Mouse (Mus musculus) cortical plate, adult 2 months (tissue): ENCODE results near the gene Asic2.

Source experiments
- CTCF ChIP-seq: fragments of 200-500 bp; IDR thresholded peaks from 2 replicates; pipeline ENCODE4 v1.5.1; 2011; ENCODE audit warnings: mild to moderate bottlenecking, control low read depth, low read length; ENCODE audit not compliant: insufficient read depth; ENCODE audit errors: extremely low read depth
- POLR2A ChIP-seq: fragments of 200-500 bp; IDR thresholded peaks from 2 replicates; pipeline ENCODE4 v1.6.1; 2011; ENCODE audit warnings: mild to moderate bottlenecking, low read length, control low read depth; ENCODE audit not compliant: insufficient read depth; ENCODE audit errors: extremely low read depth

GRCm38 (mm10) chr11:80955915-80956314, 1012.3 kb downstream of the Asic2 start:
- no peak for TF ChIP-seq CTCF
- TF ChIP-seq POLR2A, result no peak
